Mouse (Mus musculus) adrenal gland, postnatal 25 days (tissue): ENCODE measurements at regions not wholly inside any gene's neighbourhood (a gene's known extent, or its start where the extent isn't known, plus 50 kb on each side); places are given as distances from the start of the nearest gene placed in this dataset.
A peak's percentile ranks its signal among the peaks of the same experiment; 100 is the strongest.

Experiments used
- DNase-seq: peaks from one replicate; pipeline ENCODE4 v3.0.0; 2021; ENCODE audit warnings: mixed read lengths

GRCm38 (mm10) chr5:136619315-136620231 lies 52.3 kb upstream of the Cux1 start:
- DNase-seq = peak; percentile 25

- no peak for DNase-seq
These were observed 52.9 kb upstream of the Cux1 start for GRCm38 (mm10) chr5:136620234-136620633.

- DNase-seq = no peak
These were observed 54.2 kb upstream of the Cux1 start for GRCm38 (mm10) chr5:136621336-136622125.

GRCm38 (mm10) chr5:136622152-136622551 lies 54.9 kb upstream of the Cux1 start:
- DNase-seq = no peak

- DNase-seq = peak; percentile 61
These were observed 55.6 kb upstream of the Cux1 start for GRCm38 (mm10) chr5:136622721-136623542.

- DNase-seq = no peak
These were observed 56.5 kb upstream of the Cux1 start for GRCm38 (mm10) chr5:136623791-136624190.

GRCm38 (mm10) chr5:136625176-136625991 lies 58.1 kb upstream of the Cux1 start:
- DNase-seq = no peak

- DNase-seq = no peak
These were observed 59.0 kb upstream of the Cux1 start for GRCm38 (mm10) chr5:136626142-136626771.

GRCm38 (mm10) chr5:136626891-136627290 lies 59.6 kb upstream of the Cux1 start:
- no peak for DNase-seq

GRCm38 (mm10) chr5:136627671-136628292 lies 60.5 kb upstream of the Cux1 start:
- peak; percentile 24 for DNase-seq

GRCm38 (mm10) chr5:136628502-136628901 lies 61.2 kb upstream of the Cux1 start:
- no peak for DNase-seq

GRCm38 (mm10) chr5:136632286-136632685 lies 60.7 kb upstream of the Myl10 start:
- no peak for DNase-seq

- no peak for DNase-seq
These were observed 59.0 kb upstream of the Myl10 start for GRCm38 (mm10) chr5:136633901-136634300.

- DNase-seq = no peak
These were observed 57.8 kb upstream of the Myl10 start for GRCm38 (mm10) chr5:136635119-136635518.

GRCm38 (mm10) chr5:136636476-136636875 lies 56.5 kb upstream of the Myl10 start:
- no peak for DNase-seq

- no peak for DNase-seq
These were observed 55.1 kb upstream of the Myl10 start for GRCm38 (mm10) chr5:136637872-136638271.

- DNase-seq = no peak
These were observed 51.9 kb upstream of the Myl10 start for GRCm38 (mm10) chr5:136640871-136641619.

GRCm38 (mm10) chr5:136642208-136642607 lies 50.7 kb upstream of the Myl10 start:
- no peak for DNase-seq
